Mouse (Mus musculus) intestine, embryonic 15.5 days (tissue): Measurements from ENCODE around the gene Reck. TPM values are rescaled to one million over a fixed set of nuclear protein-coding genes. Genes with fewer than 3 reads are reported as not detected.

Experiments
- ATAC-seq: fragments of 200-750 bp; cut with Nextera tagmentation; 2 replicates; pipeline ENCODE4 v1.8.0; 2017; ENCODE audit warnings: moderate TSS enrichment, moderate library complexity
- H3K27ac ChIP-seq: fragments of 300-500 bp; sonication (generic); 2 replicates; pipeline ENCODE4 v1.5.1; 2015; ENCODE audit warnings: mild to moderate bottlenecking, inconsistent platforms
- H3K27me3 ChIP-seq: fragments of 300-500 bp; sonication (generic); replicated peaks from 2 replicates; pipeline ENCODE4 v1.6.1; 2015; ENCODE audit warnings: inconsistent platforms
- H3K36me3 ChIP-seq: fragments of 300-500 bp; sonication (generic); 2 replicates; pipeline ENCODE4 v1.6.1; 2015; ENCODE audit warnings: inconsistent platforms
- H3K4me1 ChIP-seq: fragments of 300-500 bp; sonication (generic); replicated peaks from 2 replicates; pipeline ENCODE4 v1.6.1; 2015; ENCODE audit warnings: inconsistent platforms
- H3K4me2 ChIP-seq: fragments of 300-500 bp; sonication (generic); replicated peaks from 2 replicates; pipeline ENCODE4 v1.6.1; 2015; ENCODE audit warnings: mild to moderate bottlenecking, inconsistent platforms
- H3K4me3 ChIP-seq: fragments of 300-500 bp; sonication (generic); replicated peaks from 2 replicates; pipeline ENCODE4 v1.5.1; 2015; ENCODE audit warnings: inconsistent platforms
- H3K9ac ChIP-seq: fragments of 300-500 bp; sonication (generic); 2 replicates; pipeline ENCODE4 v1.6.1; 2015; ENCODE audit warnings: inconsistent platforms
- H3K9me3 ChIP-seq: fragments of 300-500 bp; sonication (generic); 2 replicates; pipeline ENCODE4 v1.6.1; 2016; ENCODE audit warnings: inconsistent platforms
- WGBS: fragments of 180-500 bp; shearing (Covaris S2); methylation state at CpG from one replicate; pipeline ENCODE4 v1.1.7; 2015; 5-methylcytosine and 5-hydroxymethylcytosine counted together
- polyA plus RNA-seq: library from polyadenylated mRNA; unstranded; fragments of >200 nt; fragmentation: Nextera tagmentation; extraction: Ambion mirVana; gene quantifications from 2 replicates; pipeline ENCODE4 v1.2.1, GENCODE M21; 2015

The Reck gene
- polyA plus RNA-seq, 1 experiment from 2014 or later, result 17.0 TPM

GRCm38 (mm10) chr4:43974914-43975616 lies 99.7 kb downstream of the Reck start:
- Histone ChIP-seq H3K9ac (no peak overlapping the region), H3K9me3 (no peaks in the 10 kb centered on the region), H3K4me1 (peaks cover 25% of the 10 kb centered on the region), H3K27me3 (no peaks in the 10 kb centered on the region), H3K4me3 (no peak overlapping the region), H3K27ac (no peak overlapping the region), H3K4me2 (no peak overlapping the region), H3K36me3 (no peaks in the 10 kb centered on the region)
- WGBS, result 66% methylated on average over 10 of the region's 10 CpGs
- no peak for ATAC-seq

DNA sequence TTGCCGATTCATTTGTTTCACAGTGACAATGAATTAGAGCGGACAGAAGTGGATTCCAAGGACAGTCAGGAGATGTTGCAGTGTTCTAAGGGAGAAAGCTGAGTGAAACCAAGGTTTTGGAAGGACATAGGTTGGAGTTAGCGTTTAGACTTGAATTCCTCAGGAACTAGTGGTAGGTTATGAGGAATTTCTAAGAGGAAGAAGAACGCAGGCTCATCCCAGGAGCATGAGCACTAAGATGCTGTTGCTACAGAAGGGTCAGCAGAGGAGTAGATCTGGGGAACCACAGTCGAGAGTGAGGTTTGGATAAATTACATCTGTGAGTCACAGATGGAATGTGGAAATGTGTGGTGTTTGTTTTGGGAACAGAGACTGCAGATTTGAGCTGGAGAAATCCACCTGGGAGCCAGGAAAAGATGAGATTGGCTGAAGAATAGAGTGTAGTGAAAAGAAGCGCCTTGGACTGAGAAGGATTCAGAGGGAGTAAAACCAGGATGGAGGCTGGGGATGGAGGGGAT lies 101.0 kb downstream of the Reck start:
- peaks cover 25% of the 10 kb centered on the region for H3K4me1 ChIP-seq
- no peak overlapping the region for H3K9ac ChIP-seq
- H3K27me3 ChIP-seq, result no peaks in the 10 kb centered on the region
- ATAC-seq, result no peak
- H3K4me3 ChIP-seq, result no peak overlapping the region
- no peaks in the 10 kb centered on the region for H3K9me3 ChIP-seq
- no peak overlapping the region for H3K4me2 ChIP-seq
- H3K27ac ChIP-seq, result no peak overlapping the region
- no peaks in the 10 kb centered on the region for H3K36me3 ChIP-seq
- 76% methylated on average over 6 of the region's 6 CpGs for WGBS

DNA sequence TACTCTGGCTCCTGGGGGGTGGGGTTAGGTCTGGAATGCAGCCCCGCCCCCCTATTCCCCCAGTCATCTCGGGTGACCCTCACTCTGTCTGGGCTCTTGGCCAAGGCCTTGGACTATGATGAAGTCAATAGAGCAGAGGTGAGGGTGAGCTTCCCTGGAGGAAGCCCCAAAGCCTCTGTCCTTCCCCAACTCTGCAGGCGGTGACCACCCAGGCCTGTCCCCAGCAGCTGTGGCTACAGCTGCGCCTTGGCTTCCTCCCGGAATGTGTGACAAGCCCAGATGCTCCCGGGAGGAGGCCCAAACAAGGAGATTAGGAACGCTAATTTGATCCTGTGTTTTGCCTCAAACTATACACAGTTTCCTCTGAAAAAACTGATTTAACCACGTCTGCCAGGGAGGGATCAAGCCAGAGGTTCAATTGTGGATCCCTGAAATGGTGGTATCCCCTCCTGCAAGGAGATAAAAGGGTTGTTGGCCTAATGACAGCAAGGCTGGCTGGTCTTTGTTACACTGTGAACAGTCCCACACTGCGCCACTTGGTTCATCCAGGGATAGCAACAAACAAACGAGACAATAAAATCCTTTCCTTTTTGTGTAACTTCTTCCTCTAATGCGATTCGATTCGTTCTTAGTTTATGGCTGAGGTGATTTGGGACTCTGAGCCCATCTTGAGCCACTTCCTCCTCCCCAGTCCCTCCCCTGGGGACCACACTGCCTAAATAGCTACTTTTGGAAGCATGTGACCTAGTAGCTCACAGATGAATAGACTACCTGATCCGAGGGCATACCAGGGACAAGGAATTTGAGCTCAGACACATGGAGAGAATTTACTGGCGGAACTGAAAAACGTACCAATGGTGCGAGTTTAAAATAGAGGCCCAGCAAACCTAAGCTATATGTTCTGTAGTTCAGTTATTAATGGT lies 103.5 kb downstream of the Reck start:
- peak overlapping the region; percentile 68 for H3K27ac ChIP-seq
- H3K9ac ChIP-seq, result no peak overlapping the region; the same call in 1 of the 2 replicates
- no peaks in the 10 kb centered on the region for H3K27me3 ChIP-seq
- H3K4me1 ChIP-seq, result peaks cover 14% of the 10 kb centered on the region
- no peak overlapping the region for H3K4me2 ChIP-seq
- H3K9me3 ChIP-seq, result no peaks in the 10 kb centered on the region
- H3K36me3 ChIP-seq, result no peaks in the 10 kb centered on the region
- 40% methylated on average over 17 of the region's 17 CpGs for WGBS
- peak; percentile 63 for ATAC-seq
- no peak overlapping the region for H3K4me3 ChIP-seq

DNA sequence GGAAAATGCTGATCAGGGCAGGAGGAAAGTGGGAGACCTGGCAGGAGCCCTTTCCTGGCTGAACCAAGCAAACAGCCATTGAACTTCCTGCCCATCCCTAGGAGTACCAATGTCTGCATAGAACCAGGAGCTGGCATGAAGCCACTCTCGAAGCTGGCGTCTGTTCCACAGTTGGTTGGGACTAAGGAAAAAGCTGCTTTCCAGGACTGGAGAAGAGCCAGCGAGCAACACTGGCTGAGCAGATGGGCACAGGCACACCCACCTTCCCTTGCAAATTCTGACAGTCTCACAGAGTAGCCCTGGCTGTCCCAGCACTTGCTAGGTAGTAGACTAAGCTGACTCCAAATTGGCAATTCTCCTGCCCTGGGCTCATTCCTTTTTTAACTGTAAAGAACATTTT lies 104.4 kb downstream of the Reck start:
- Histone ChIP-seq H3K4me3 (no peak overlapping the region), H3K27me3 (no peaks in the 10 kb centered on the region), H3K27ac (no peak overlapping the region), H3K36me3 (no peaks in the 10 kb centered on the region), H3K9ac (no peak overlapping the region), H3K4me1 (peaks cover 14% of the 10 kb centered on the region), H3K9me3 (no peaks in the 10 kb centered on the region), H3K4me2 (no peak overlapping the region)
- 75% methylated on average over 3 of the region's 3 CpGs for WGBS
- no peak for ATAC-seq

- Histone ChIP-seq H3K4me2 (no peak overlapping the region), H3K27me3 (no peaks in the 10 kb centered on the region), H3K9ac (no peak overlapping the region), H3K9me3 (no peaks in the 10 kb centered on the region), H3K27ac (0 out of 2 replicates have a peak overlapping the region, but pooled peaks have one; percentile 3), H3K4me1 (peaks cover 14% of the 10 kb centered on the region), H3K36me3 (no peaks in the 10 kb centered on the region), H3K4me3 (no peak overlapping the region)
- 89% methylated on average over 4 of the region's 4 CpGs for WGBS
- no peak for ATAC-seq
Observed at GRCm38 (mm10) chr4:43980236-43980635, 104.9 kb downstream of the Reck start.

DNA sequence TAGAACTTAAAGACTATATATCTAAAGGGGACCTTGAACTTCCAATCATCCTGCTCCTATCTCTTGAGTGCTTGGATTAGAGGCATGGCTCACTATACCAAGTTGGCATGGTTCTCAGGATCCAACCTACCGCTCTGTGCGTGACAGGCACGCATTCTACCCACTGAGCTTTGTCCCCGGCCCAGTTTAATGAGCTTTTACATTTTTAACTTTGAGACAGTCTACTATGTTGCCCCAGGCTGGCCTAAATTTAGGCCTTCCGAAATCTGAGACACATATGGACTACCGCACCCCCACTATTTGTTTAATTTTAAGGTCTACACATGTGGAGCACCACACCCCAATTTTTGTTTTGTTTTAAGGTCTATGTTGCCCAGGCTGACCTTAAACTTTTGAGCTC lies 105.5 kb downstream of the Reck start:
- Histone ChIP-seq H3K36me3 (no peaks in the 10 kb centered on the region), H3K9me3 (no peaks in the 10 kb centered on the region), H3K4me2 (no peak overlapping the region), H3K27me3 (no peaks in the 10 kb centered on the region), H3K4me1 (peaks cover 14% of the 10 kb centered on the region), H3K4me3 (no peak overlapping the region), H3K9ac (no peak overlapping the region), H3K27ac (no peak overlapping the region)
- WGBS, result 93% methylated on average over 6 of the region's 6 CpGs
- no peak for ATAC-seq

- H3K4me3 ChIP-seq, result no peak overlapping the region
- no peaks in the 10 kb centered on the region for H3K36me3 ChIP-seq
- H3K27ac ChIP-seq, result no peak overlapping the region
- no peak overlapping the region for H3K4me2 ChIP-seq
- no peaks in the 10 kb centered on the region for H3K9me3 ChIP-seq
- no peak overlapping the region for H3K9ac ChIP-seq
- H3K27me3 ChIP-seq, result no peaks in the 10 kb centered on the region
- WGBS, result 86% methylated on average over 7 of the region's 7 CpGs
- peaks cover 14% of the 10 kb centered on the region for H3K4me1 ChIP-seq
- no peak for ATAC-seq
Observed at GRCm38 (mm10) chr4:43981251-43981650, 105.9 kb downstream of the Reck start.

- Histone ChIP-seq H3K4me3 (peak overlapping the region; percentile 29), H3K9me3 (no peaks in the 10 kb centered on the region), H3K4me1 (peaks cover 14% of the 10 kb centered on the region), H3K27me3 (no peaks in the 10 kb centered on the region), H3K27ac (no peak overlapping the region), H3K36me3 (no peaks in the 10 kb centered on the region), H3K4me2 (peak overlapping the region; percentile 69), H3K9ac (peak overlapping the region; percentile 33)
- WGBS, result 3% methylated on average over 24 of the region's 24 CpGs
- ATAC-seq, result peak; percentile 95
Observed at GRCm38 (mm10) chr4:43982053-43982732, 106.9 kb downstream of the Reck start.

DNA sequence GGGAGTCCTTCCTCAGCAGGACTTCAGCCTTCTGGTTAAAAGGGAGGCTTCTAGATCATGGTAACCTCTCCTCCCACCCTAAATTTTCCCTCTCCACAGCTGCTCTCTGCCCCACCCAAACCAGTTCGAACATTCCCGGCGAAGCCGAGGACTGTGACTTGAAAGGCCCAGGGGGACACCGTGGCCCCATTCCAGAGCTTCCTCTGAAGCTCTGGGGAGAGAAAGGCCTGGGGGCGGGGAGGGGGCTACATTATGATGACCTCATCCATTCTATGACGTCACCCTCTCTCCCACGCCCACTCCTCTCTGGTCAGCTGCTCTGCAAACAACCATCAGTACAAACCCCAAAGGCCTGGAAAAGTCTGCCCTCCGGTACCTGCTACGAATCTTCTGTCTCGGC lies 107.9 kb downstream of the Reck start, which contains the start of gene Ccin:
TSS of gene Ccin (plus strand) at position 303 of the 400 bp plus-strand sequence.
- peak within 1 kb of the TSS; percentile 33 for H3K9ac ChIP-seq
- H3K9me3 ChIP-seq, result no peaks in the 10 kb centered on the region
- H3K27ac ChIP-seq, result no peak within 1 kb of the TSS
- no peaks in the 10 kb centered on the region for H3K27me3 ChIP-seq
- peaks cover 12% of the 10 kb centered on the region for H3K4me1 ChIP-seq
- no peaks in the 10 kb centered on the region for H3K36me3 ChIP-seq
- H3K4me2 ChIP-seq, result peak within 1 kb of the TSS; percentile 69
- ATAC-seq, result no peak
- H3K4me3 ChIP-seq, result peak within 1 kb of the TSS; percentile 29
- 71% methylated on average over 11 of the region's 11 CpGs for WGBS

DNA sequence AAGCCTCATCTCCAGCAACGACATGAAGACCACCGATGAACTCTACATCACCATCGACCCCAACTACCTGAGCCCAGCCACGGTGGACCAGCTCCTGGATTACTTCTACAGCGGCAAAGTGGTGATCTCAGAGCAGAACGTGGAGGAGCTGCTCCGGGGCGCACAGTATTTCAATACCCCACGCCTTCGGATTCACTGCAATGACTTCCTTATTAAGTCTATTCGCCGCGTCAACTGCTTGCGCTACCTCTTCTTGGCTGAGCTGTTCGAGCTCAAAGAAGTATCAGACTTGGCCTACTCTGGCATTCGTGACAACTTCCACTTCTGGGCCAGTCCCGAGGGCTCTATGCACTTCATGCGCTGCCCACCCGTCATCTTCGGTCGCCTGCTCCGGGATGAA lies 108.4 kb downstream of the Reck start:
- no peak overlapping the region for H3K9ac ChIP-seq
- no peaks in the 10 kb centered on the region for H3K9me3 ChIP-seq
- no peaks in the 10 kb centered on the region for H3K27me3 ChIP-seq
- no peak overlapping the region for H3K4me2 ChIP-seq
- H3K4me1 ChIP-seq, result peaks cover 6% of the 10 kb centered on the region; the same call in 1 of the 2 replicates
- H3K36me3 ChIP-seq, result no peaks in the 10 kb centered on the region
- no peak for ATAC-seq
- WGBS, result 91% methylated on average over 22 of the region's 22 CpGs
- H3K27ac ChIP-seq, result no peak overlapping the region
- H3K4me3 ChIP-seq, result no peak overlapping the region

GRCm38 (mm10) chr4:43984326-43984725 lies 109.0 kb downstream of the Reck start:
- Histone ChIP-seq H3K27me3 (no peaks in the 10 kb centered on the region), H3K4me2 (no peak overlapping the region), H3K9ac (no peak overlapping the region), H3K36me3 (no peaks in the 10 kb centered on the region), H3K4me3 (no peak overlapping the region), H3K9me3 (no peaks in the 10 kb centered on the region), H3K4me1 (0 out of 2 replicates have a peak, but pooled peaks cover 2% of the 10 kb centered on the region), H3K27ac (no peak overlapping the region)
- no peak for ATAC-seq
- 91% methylated on average over 19 of the region's 19 CpGs for WGBS

- H3K36me3 ChIP-seq, result no peaks in the 10 kb centered on the region
- H3K27ac ChIP-seq, result no peak overlapping the region
- H3K4me1 ChIP-seq, result no peaks in the 10 kb centered on the region
- H3K4me2 ChIP-seq, result no peak overlapping the region
- H3K27me3 ChIP-seq, result no peaks in the 10 kb centered on the region
- no peaks in the 10 kb centered on the region for H3K9me3 ChIP-seq
- no peak for ATAC-seq
- H3K9ac ChIP-seq, result no peak overlapping the region
- 89% methylated on average over 3 of the region's 3 CpGs for WGBS
- no peak overlapping the region for H3K4me3 ChIP-seq
Observed at GRCm38 (mm10) chr4:43988976-43989375, 113.6 kb downstream of the Reck start.
